Mouse (Mus musculus): ENCODE results near the gene Rabif.

Rabif gene

GRCm38 (mm10) chr1:134555240-134555870, 60.9 kb downstream of the Rabif start:
- no peak for DNase-seq (ENCODE audit: low read depth)

GRCm38 (mm10) chr1:134555871-134556670, 61.6 kb downstream of the Rabif start:
- DNase-seq (ENCODE audit: low read depth): peak; percentile 76

- DNase-seq (ENCODE audit: low read depth): peak; percentile 92
These were observed 62.3 kb downstream of the Rabif start for GRCm38 (mm10) chr1:134556671-134557218.

All from naive thymus-derived CD4-positive, alpha-beta T cell, adult 2 months (primary cell).